Mouse (Mus musculus) kidney, postnatal 14 days (tissue): ENCODE measurements at regions not wholly inside any gene's neighbourhood (a gene's known extent, or its start where the extent isn't known, plus 50 kb on each side); places are given as distances from the start of the nearest gene placed in this dataset.
A peak's percentile ranks its signal among the peaks of the same experiment; 100 is the strongest.

Experiments
- DNase-seq: peaks from one replicate; pipeline ENCODE4 v3.0.0; 2022; ENCODE audit warnings: mixed read lengths

DNA sequence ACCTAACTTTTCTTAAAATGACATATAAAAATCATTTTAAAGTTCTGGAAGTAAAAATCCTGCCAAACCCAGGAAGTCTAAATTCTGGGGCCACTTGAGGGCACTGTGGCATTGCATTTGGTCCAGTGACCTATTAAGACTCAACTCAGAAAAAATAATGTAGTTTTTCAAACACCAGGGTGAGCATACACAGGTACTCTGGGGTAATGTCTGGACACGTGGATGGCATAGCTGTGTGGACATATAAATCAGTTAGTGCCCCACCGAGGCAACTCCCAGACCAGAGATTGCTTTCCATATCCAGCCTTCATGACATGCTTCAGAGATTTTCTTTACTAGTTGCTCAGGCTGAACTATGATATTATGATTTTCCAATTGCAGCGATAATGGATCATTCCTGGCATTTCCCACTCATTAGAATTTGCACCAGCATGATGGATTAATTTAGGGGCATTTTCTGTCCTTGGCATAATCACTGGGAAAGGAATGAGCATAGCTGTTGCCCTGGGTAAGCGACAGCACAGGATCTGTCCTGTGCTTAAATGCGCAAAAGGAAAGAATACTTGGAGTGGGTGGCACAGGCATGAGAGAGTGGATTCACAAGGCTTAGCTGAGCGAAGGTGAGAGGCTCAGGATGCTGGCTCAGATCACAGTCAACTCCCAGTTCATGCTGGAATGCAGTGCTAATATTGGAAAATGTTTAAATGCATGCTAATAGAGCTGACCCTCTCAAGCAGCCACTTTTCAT is 1526.6 kb upstream of the Cdh8 start:
- no peak for DNase-seq

DNA sequence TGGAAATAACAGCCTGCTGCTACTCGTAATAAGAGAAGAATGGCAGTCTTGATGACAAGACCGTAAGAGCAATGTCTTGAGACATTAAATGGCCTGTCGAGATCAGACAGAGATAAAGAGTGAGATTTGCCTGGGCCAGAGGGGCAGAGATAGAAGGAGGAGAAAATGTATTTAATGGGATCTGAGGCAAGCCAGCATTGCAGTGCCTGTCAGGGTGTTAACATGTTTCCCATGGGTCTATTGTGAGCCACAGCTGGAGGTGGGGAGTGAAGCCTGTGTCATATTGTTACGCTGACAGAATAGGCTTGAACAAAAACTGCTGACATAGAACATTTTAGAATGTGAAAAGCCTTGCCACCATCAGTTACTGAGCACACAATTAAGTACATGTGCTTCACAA is 1523.3 kb upstream of the Cdh8 start:
- no peak for DNase-seq

DNA sequence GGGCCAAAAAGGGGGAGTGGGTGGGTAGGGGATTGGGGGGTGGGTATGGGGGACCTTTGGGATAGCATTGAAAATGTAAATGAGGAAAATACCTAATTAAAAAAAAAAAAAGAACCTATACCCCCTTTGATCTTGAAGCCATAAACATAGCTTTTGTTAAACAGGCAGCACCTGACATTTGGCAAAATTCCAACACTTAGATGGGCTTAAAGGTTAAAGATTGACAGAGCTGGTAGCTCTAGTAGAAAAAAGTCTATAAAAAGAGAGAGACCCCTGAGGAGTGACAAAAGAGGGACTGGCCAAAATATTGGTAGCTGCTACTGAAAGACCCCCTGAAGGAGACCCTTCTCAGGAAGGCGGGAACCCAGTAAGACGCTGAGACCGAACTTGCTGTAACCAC is 1474.0 kb upstream of the Cdh8 start:
- DNase-seq = no peak

DNA sequence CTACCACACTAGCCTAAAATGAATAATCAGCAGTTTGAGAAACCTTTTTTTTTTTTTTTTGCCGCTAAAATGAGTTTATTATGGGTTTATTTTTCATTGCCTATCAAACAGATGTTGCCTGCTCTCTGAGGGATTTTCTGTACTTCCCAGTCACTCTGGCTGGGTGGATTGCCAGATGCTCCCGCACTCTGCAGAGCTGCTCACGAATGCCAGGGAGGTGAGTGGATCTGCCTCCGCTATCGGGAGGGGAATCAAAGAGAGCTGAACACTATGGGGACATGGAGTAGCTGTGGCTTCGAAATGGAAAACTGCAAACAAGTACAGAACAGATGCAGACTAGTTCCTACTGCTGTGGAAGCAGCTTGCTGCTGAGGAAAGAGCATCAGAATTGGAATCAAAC is 1449.4 kb upstream of the Cdh8 start:
- DNase-seq = no peak

DNA sequence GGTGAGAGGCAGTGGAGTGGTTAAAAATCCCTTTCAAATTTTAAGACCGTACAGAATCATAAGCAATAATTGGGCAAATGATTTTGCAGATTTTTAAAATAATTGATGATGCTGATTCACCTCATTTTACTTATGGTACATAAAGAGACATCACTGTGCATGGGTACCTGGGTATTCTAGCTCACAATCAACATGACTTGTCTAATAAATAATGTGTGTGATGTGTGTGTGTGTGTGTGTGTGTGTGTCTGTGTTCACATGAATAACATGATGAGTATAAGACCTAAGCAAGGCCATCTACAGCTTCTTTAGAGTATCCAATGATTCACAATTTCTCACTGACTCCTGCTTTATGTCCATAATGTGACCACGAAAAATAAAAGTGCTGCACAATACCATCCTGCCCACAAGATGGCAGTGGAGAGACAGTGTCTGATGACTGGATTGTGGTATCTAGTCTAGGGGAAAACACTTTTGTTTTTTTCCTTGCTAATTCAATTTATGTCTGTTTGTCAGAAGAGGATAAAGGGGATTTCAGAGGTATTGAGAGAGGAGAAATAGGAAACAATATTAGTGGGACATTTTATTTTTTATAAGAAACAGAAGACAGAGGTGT is 1434.7 kb upstream of the Cdh8 start:
- DNase-seq = peak; percentile 10
